Mouse (Mus musculus): ENCODE measurements around the gene Maml2.

Maml2 gene

GRCm38 (mm10) chr9:13536419-13537261 is 238.9 kb downstream of the Maml2 start:
- no peak for DNase-seq (ENCODE audit: low spot score)

GRCm38 (mm10) chr9:13538200-13538599 is 240.4 kb downstream of the Maml2 start:
- DNase-seq (ENCODE audit: low spot score) = no peak

DNA sequence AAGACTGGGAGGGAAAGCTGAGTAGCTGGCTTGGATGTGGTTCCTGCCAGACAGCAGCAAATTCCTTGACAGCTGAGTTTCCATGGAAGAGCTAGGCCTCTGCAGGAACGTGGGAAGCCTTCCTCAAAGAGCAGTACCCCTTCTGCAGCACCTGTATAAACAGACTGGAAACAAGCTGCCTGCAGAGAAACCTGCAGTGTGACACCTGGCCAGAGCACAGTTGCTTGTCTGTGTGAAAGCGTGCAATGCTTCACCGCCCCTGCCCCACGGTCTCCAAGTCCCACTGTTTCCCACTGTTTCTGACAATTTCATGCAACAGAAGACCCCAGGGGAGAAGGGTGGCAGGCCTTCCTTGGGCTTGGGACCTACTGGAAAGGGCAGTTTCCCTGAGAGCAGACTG is 241.8 kb downstream of the Maml2 start:
- no peak for DNase-seq (ENCODE audit: low spot score)

- DNase-seq (ENCODE audit: low spot score) = no peak
These were observed 242.5 kb downstream of the Maml2 start for GRCm38 (mm10) chr9:13540227-13540626.

DNA sequence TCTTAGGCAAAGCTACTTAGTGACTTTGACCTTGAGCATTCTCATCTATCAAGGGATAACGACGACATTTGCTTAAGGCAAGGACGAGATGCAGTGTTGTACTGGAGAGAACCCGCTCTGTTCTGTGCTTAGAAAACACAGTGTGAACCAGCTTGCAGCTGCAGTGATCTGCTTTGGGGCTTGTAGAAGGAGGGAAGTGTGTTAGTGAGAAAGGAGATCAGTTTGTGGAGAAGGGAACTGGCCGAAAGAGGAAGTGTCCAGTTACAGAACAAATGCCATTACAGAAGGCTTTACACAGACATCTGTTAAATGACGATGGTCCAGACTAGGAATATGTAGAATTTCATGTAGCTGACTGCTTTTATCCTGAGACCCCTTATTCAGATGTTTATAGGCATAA is 243.0 kb downstream of the Maml2 start:
- DNase-seq (ENCODE audit: low spot score) = no peak

DNA sequence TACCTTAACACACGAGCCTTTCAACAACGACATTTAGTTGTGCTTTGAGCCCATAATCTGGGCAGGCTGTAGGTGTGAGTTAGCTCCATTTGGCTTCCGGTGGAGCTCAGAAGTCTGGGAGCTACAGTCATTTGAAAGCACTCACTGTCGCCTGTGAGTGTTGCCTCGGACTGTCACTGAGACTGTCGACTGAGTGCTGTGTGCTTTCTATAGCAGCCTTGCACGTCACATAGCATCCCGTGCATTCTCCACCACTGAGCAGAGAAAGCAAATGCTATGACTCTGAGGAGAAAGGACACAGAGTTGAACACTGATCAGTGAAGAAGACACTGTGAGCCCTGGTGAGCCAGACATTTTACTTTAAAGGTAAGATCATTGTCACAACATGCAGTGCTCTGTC is 245.4 kb downstream of the Maml2 start:
- DNase-seq (ENCODE audit: low spot score) = no peak

GRCm38 (mm10) chr9:13544133-13544532 is 246.4 kb downstream of the Maml2 start:
- no peak for DNase-seq (ENCODE audit: low spot score)

GRCm38 (mm10) chr9:13545726-13546125 is 248.0 kb downstream of the Maml2 start:
- DNase-seq (ENCODE audit: low spot score) = no peak

DNA sequence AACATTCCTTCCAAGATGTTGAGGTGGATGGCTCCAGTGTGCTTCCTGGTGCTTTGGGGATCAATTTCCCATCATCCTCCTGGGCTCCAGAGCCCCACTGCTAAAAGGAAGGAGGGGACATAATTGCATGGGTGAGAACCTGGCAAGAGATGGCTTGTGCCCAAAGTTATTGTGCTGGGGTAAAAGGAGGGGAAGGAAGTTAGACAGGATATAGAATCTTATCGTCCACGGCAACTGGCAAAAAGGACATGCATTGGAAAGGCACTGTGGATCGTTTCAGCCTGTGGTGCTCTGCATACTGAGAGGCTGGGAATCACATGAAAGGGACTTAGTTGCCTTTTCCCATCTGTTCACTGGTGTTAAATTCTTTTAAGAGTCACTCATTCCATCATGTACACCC is 252.2 kb downstream of the Maml2 start:
- DNase-seq (ENCODE audit: low spot score) = no peak

DNA sequence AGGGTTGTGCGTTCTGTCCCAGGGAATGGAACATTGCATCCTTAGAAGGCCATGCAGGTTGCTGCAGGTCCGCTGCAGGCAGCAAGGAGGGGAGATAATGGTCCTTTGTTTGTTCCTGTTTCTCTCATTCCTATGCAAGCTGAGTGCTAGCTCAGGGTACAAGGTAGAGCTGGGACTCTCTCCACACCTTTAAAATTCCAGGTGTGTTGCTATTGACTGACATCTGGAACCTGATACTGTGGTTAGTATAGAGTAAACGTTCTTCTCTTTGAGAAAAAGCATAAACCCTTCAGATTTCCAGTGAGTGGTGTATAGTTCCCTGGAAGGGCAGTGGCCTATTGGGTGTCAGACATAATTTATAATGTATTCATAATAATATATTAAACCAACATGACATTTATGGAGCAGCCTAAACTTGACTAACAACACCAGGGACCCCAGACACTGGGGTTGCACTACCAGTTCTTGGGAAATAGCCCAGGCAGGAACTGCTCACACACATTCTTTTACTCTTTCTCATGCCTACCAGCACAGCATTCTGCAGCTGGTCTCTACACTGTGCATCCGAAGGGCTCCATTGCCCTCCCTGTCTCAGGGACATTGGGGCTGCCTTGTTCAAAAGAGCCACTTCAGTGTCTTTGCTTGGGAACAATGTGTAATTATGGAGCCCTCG is 254.8 kb downstream of the Maml2 start:
- no peak for DNase-seq (ENCODE audit: low spot score)

DNA sequence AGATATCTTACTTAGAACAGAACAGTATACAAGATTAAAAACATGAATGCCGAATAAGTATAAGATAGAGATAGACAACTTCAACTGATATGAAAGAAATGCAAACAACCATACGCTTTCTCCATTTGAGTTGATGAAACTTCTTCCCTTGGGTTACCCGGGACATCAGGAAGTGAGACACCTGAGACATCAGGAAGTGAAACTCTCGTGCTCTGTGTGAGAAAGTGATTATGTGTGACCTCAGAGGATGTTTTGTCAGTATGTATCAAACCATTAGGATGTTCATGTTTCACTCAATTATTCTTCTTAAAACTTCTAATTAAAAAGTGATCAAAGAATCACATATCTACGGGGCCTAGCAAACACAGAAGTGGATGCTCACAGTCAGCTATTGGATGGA is 257.0 kb downstream of the Maml2 start:
- no peak for DNase-seq (ENCODE audit: low spot score)

GRCm38 (mm10) chr9:13555973-13556481 is 258.3 kb downstream of the Maml2 start:
- DNase-seq (ENCODE audit: low spot score) = no peak

DNA sequence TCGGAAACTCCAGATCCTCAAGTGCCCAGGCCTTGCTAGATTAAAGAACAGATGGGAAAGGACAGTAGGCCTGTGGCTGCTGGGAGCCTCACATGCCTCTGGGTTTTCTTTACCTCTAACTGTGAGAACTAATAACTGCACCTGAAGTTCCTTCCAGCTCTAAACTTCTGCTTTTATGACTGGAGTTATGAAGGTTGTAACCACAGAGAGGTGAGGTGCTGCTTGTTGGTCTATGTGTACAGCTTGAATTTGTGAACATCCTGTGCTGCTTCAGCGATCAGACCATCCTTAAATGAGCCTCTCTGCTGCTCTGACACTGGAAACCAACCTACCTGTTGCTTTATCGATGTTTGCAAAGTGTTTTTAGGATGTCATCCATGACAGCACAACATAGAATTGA is 258.9 kb downstream of the Maml2 start:
- no peak for DNase-seq (ENCODE audit: low spot score)

DNA sequence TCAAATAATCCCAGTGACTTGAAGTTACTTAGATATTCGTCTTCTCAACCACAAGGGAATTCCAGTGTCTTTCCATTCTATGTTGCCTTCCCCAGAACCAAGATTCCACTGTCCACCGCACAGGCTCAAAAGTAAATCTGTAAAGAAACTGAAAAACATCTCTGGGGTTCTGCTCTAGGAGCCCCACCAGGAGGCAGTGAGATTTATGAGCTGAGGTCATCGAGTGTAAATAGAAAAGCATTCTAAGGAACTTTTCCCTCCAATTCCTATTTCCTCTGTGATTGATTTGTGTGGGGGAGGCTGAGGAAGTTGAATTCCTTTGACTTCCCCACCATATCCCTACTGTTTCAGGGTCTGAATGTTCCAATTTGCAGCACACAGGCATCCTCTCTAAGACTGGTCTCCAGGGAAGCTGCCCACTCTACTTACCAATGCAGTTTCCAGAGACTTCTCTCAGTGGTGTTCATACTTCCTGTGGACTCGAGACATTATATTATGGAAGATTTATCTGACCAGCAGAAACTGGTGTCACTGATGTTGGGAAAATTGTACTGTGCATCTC is 261.1 kb downstream of the Maml2 start:
- DNase-seq (ENCODE audit: low spot score) = no peak

DNA sequence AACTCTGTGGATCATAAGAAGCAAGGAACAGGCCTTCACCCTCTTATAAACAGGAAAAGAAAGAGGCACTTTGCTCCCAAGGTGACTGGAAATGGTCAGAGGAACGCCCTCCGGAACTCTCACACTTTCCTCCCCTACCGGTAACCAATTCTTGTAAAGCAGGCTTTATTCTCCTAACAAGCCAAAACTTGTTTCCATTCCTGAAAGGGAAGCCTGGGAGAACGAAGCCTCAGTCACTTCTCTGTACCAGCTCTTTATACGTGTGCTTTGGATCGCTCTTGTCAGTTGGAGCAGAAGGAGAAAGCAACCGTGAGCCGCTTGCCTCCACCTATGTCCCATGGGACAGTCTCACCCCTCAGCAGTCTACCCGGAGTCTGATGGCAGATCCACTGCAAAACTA is 262.9 kb downstream of the Maml2 start:
- DNase-seq (ENCODE audit: low spot score) = no peak

- no peak for DNase-seq (ENCODE audit: low spot score)
These were observed 263.6 kb downstream of the Maml2 start for GRCm38 (mm10) chr9:13561335-13561734.

GRCm38 (mm10) chr9:13563475-13564414 is 266.0 kb downstream of the Maml2 start:
- peak; percentile 41 for DNase-seq (ENCODE audit: low spot score)

GRCm38 (mm10) chr9:13565343-13566019 is 267.7 kb downstream of the Maml2 start:
- no peak for DNase-seq (ENCODE audit: low spot score)

DNA sequence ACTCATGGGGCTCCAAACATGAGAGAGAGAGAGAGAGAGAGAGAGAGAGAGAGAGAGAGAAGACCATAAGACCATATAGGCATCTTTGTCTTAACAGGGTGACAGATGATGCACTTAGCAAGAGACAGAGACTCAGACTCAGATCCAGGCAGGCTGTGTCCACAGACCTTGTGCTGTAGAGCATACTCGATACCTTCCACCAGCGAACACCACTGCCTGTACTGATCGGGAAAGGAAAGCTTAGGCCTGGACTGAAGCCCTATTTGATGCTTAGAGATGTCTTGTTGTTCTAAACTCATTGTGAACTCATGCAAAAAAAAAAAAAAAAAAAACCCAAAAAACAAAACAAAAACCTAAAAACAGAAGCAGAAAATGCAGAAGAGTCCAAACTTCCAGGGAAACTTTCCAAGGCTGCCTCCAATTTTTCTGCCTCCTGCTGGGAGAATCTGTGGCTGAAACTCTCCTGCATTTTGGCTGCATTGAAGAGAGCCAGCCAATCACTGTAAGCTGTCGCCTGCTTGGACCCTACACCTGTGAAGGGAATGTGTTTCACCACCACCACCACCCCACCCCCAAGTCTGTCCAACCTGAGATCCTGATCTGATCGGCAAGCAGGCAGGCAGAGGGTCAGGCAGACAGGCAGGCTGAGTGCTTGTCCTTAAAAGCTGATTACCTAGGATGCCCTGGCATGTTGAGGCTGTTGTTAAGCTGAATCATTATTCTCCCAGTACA is 268.6 kb downstream of the Maml2 start:
- DNase-seq (ENCODE audit: low spot score) = no peak

GRCm38 (mm10) chr9:13569023-13569422 is 271.3 kb downstream of the Maml2 start:
- no peak for DNase-seq (ENCODE audit: low spot score)

DNA sequence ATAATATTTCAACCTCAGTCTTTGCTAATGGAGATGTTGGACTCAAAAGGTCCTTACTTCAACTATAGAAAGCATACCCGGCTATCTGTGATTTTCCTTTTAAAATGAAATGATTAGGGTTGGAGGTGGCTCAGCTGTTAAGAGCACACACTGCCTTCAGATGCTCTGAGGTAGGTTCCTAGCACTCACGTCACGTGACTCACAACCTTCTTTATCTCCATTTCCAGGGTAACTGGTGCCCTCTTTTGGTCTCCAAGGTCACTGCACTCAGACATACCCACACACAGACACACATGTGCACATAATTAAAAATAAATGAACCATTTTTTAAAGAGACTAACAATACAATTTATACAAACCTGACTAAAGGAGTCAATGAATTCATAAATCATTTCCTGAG is 275.1 kb downstream of the Maml2 start:
- DNase-seq (ENCODE audit: low spot score) = no peak

All from layer of hippocampus, adult 9-10 months (tissue).